Mouse (Mus musculus): Measurements from ENCODE around the gene Klf12. TPM values are rescaled to one million over a fixed set of nuclear protein-coding genes. Genes with fewer than 3 reads are reported as not detected.
A peak's percentile ranks its signal among the peaks of the same experiment; 100 is the strongest.

Gene Klf12
- polyA plus RNA-seq, 1 experiment from 2014 or later = 10.6 TPM

DNA sequence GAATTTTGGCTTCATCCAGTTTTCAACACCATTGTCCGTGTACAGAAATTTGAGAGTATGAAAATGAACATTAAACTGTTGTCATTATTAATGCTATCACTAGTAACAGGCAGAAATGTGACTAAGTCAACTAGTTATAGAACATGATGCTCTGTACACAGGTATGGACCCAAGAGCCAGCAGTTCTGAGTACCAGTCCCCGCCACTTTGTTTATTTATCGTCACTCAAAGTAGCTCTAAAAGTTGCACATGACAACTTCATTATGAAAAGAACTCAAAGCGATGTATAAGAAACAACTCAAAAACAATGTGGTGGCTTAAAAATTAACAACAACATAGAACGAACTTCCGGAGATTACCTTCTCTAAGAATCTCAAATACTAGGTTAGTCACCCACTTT lies 56.8 kb downstream of the Klf12 start:
- H3K4me3 ChIP-seq (replicated peaks) = no peak overlapping the region
- H3K9me3 ChIP-seq = no peaks in the 10 kb centered on the region
- 87% methylated on average over 6 of the region's 6 CpGs for WGBS
- no peaks in the 10 kb centered on the region for H3K36me3 ChIP-seq
- H3K4me2 ChIP-seq (replicated peaks) = no peak overlapping the region
- H3K27ac ChIP-seq = no peak overlapping the region
- no peaks in the 10 kb centered on the region for H3K27me3 ChIP-seq (replicated peaks)
- no peaks in the 10 kb centered on the region for H3K4me1 ChIP-seq (replicated peaks)
- no peak overlapping the region for H3K9ac ChIP-seq
- ATAC-seq = no peak

DNA sequence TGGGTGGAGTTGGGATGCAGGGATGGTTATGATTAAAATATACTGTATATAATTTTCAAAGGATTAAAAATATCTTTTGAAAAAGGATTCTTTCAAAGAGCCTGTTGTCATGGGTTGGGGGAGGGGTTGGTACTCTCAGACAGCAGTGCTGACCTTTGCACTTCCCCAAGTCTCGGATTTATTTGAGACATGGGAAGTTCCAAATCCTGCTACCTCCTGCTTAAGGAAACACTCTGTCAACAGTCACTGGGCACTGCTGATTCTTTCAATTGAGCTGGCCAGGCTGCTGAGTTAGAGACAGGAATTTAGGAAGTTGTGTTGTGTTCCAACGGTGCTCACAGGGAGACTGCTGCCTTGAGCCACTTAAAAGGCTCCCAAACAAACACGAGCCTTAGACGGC lies 60.3 kb downstream of the Klf12 start:
- H3K4me3 ChIP-seq (replicated peaks) = no peak overlapping the region
- no peak overlapping the region for H3K9ac ChIP-seq
- WGBS = 33% methylated on average over 4 of the region's 4 CpGs
- no peaks in the 10 kb centered on the region for H3K36me3 ChIP-seq
- H3K27ac ChIP-seq = no peak overlapping the region
- H3K4me1 ChIP-seq (replicated peaks) = no peaks in the 10 kb centered on the region
- peak; percentile 47; the same call in 1 of the 2 replicates for ATAC-seq
- no peaks in the 10 kb centered on the region for H3K9me3 ChIP-seq
- H3K4me2 ChIP-seq (replicated peaks) = no peak overlapping the region
- no peaks in the 10 kb centered on the region for H3K27me3 ChIP-seq (replicated peaks)

GRCm38 (mm10) chr14:100222260-100222659 lies 62.2 kb downstream of the Klf12 start:
- H3K36me3 ChIP-seq = no peaks in the 10 kb centered on the region
- H3K4me3 ChIP-seq (replicated peaks) = no peak overlapping the region
- H3K27ac ChIP-seq = no peak overlapping the region
- WGBS = 83% methylated on average over 4 of the region's 4 CpGs
- H3K27me3 ChIP-seq (replicated peaks) = no peaks in the 10 kb centered on the region
- no peak overlapping the region for H3K9ac ChIP-seq
- no peaks in the 10 kb centered on the region for H3K9me3 ChIP-seq
- H3K4me1 ChIP-seq (replicated peaks) = no peaks in the 10 kb centered on the region
- H3K4me2 ChIP-seq (replicated peaks) = no peak overlapping the region
- no peak for ATAC-seq

DNA sequence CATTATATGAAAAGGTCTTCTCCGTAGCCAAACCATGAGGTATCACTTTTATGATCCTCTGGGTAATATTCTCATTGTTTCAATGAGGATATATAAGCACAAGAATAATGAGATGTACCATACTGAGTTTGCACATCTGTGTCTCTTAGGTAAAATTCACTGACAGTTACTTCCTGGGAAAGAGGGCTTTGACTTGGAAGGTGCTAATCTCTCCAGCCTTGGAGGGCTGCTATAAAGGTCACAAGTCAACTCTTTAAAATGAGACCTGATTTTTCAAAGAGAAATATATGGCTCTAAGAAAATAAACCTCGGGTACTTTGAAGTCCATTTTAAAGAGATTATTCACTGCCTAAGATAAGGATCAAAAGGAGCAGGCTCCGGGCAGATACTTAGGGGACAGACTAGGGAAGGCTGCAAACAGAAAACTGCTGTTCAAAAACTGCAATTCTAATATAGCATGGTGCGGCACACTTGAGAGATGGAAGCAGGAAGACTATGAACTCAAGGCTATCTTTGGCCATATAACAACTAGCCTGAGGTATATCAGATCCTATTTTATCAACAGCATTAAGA lies 69.2 kb downstream of the Klf12 start:
- Histone ChIP-seq H3K4me1 (replicated peaks) (no peaks in the 10 kb centered on the region), H3K27ac (no peak overlapping the region), H3K9me3 (no peaks in the 10 kb centered on the region), H3K9ac (no peak overlapping the region), H3K36me3 (no peaks in the 10 kb centered on the region), H3K27me3 (replicated peaks) (no peaks in the 10 kb centered on the region), H3K4me3 (replicated peaks) (no peak overlapping the region), H3K4me2 (replicated peaks) (no peak overlapping the region)
- peak; percentile 78 for ATAC-seq
- 30% methylated on average over 4 of the region's 4 CpGs for WGBS

- Histone ChIP-seq H3K27me3 (replicated peaks) (no peaks in the 10 kb centered on the region), H3K4me3 (replicated peaks) (no peak overlapping the region), H3K27ac (no peak overlapping the region), H3K36me3 (no peaks in the 10 kb centered on the region), H3K4me2 (replicated peaks) (no peak overlapping the region), H3K9ac (no peak overlapping the region), H3K9me3 (no peaks in the 10 kb centered on the region), H3K4me1 (replicated peaks) (no peaks in the 10 kb centered on the region)
- ATAC-seq = 0 out of 2 replicates have a peak, but pooled peaks have one; percentile 37
- WGBS = 76% methylated on average over 7 of the region's 7 CpGs
Measured at GRCm38 (mm10) chr14:100213066-100213465, 71.4 kb downstream of the Klf12 start.

DNA sequence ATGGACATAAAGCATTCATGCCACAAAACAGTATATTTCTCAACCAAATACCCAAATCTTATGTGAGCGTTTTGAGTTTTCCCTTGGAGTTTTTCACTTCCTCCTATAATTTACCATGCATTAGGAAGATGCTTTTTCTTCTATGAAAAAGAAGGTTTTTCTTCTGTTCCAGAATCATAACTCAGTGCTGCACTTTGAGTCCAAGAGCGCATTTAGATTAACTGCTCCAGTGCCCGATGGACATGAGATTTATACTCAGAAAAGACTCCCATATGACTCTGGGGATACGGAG lies 72.7 kb downstream of the Klf12 start:
- Histone ChIP-seq H3K9ac (no peak overlapping the region), H3K4me1 (replicated peaks) (no peaks in the 10 kb centered on the region), H3K4me3 (replicated peaks) (no peak overlapping the region), H3K4me2 (replicated peaks) (no peak overlapping the region), H3K27ac (no peak overlapping the region), H3K9me3 (no peaks in the 10 kb centered on the region), H3K27me3 (replicated peaks) (no peaks in the 10 kb centered on the region), H3K36me3 (no peaks in the 10 kb centered on the region)
- 84% methylated on average over 4 of the region's 4 CpGs for WGBS
- no peak for ATAC-seq

- H3K27me3 ChIP-seq (replicated peaks) = no peaks in the 10 kb centered on the region
- no peak for ATAC-seq
- no peak overlapping the region for H3K27ac ChIP-seq
- no peaks in the 10 kb centered on the region for H3K9me3 ChIP-seq
- H3K4me3 ChIP-seq (replicated peaks) = no peak overlapping the region
- H3K4me2 ChIP-seq (replicated peaks) = no peak overlapping the region
- H3K36me3 ChIP-seq = no peaks in the 10 kb centered on the region
- no peaks in the 10 kb centered on the region for H3K4me1 ChIP-seq (replicated peaks)
- no peak overlapping the region for H3K9ac ChIP-seq
- WGBS = 70% methylated on average over 11 of the region's 11 CpGs
Measured at GRCm38 (mm10) chr14:100211036-100211825, 73.2 kb downstream of the Klf12 start.

DNA sequence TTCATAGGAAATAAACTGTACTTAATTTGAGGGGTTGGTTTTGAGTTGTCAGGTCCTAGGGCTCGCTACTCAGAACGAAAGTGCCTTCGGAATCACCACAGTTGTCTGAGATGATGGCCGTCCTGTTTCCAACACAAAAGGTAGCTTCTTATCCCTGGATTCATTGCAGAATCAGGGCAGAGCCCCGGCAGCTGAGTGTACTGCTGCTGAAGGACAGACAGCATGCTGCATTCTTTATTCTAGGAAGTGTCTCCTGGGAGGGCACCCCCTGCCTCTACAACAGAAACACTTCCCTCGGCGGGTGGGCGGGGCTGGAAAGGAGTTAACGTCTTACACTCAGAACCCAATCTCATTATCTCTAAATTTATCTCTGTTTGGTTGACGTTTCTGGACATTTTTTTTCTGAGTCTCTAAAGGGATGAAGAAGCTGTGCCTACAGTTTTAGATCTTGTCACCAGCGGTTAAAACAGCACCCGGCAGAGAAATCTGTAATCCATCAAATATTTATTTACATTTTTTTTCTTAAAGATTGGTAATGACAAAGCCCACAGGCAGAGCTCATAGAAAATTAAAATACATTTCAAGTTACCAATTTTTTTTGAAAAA lies 74.6 kb downstream of the Klf12 start:
- 43% methylated on average over 12 of the region's 12 CpGs for WGBS

GRCm38 (mm10) chr14:100207081-100207480 lies 77.4 kb downstream of the Klf12 start:
- H3K9ac ChIP-seq = no peak overlapping the region
- WGBS = 94% methylated on average over 3 of the region's 3 CpGs

More for the DNA sequence above, 74.6 kb downstream of the Klf12 start:
- H3K4me3 ChIP-seq (replicated peaks) = no peak overlapping the region
- H3K36me3 ChIP-seq = no peaks in the 10 kb centered on the region
- H3K27me3 ChIP-seq (replicated peaks) = no peaks in the 10 kb centered on the region
- H3K4me1 ChIP-seq (replicated peaks) = no peaks in the 10 kb centered on the region
- H3K9me3 ChIP-seq = no peaks in the 10 kb centered on the region
- no peak overlapping the region for H3K27ac ChIP-seq
- H3K9ac ChIP-seq = no peak overlapping the region
- no peak overlapping the region for H3K4me2 ChIP-seq (replicated peaks)
- no peak for ATAC-seq

DNA sequence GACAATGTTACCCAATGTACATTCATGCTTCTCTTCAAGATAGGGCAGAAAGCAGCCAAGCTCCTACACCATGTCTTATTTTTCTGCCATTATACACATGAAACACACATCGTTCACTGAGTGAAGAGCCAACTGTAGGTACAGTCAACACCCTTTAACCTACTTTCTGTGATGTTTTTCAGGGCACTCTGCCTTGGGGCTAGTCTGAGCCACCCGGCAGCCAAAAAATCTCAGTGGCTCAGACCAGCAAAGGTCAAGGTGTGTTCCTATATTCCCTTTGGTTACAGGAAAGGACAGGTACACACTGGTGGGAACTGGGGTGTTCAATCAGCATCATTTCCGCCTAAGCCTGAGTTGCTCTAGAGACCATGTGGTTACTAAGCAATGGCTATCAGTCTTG lies 78.3 kb downstream of the Klf12 start:
- Histone ChIP-seq H3K4me1 (replicated peaks) (no peaks in the 10 kb centered on the region), H3K27ac (no peak overlapping the region), H3K4me2 (replicated peaks) (no peak overlapping the region), H3K9me3 (no peaks in the 10 kb centered on the region), H3K27me3 (replicated peaks) (no peaks in the 10 kb centered on the region), H3K9ac (no peak overlapping the region), H3K4me3 (replicated peaks) (no peak overlapping the region), H3K36me3 (no peaks in the 10 kb centered on the region)
- WGBS = 98% methylated on average over 3 of the region's 3 CpGs
- no peak for ATAC-seq

More at GRCm38 (mm10) chr14:100207081-100207480, 77.4 kb downstream of the Klf12 start:
- Histone ChIP-seq H3K27me3 (replicated peaks) (no peaks in the 10 kb centered on the region), H3K36me3 (no peaks in the 10 kb centered on the region), H3K4me1 (replicated peaks) (no peaks in the 10 kb centered on the region), H3K4me2 (replicated peaks) (no peak overlapping the region), H3K9me3 (no peaks in the 10 kb centered on the region), H3K4me3 (replicated peaks) (no peak overlapping the region), H3K27ac (no peak overlapping the region)
- ATAC-seq = no peak

GRCm38 (mm10) chr14:100200058-100200688 lies 84.3 kb downstream of the Klf12 start:
- Histone ChIP-seq H3K9ac (no peak overlapping the region), H3K27me3 (replicated peaks) (no peaks in the 10 kb centered on the region), H3K27ac (no peak overlapping the region), H3K4me2 (replicated peaks) (no peak overlapping the region), H3K36me3 (no peaks in the 10 kb centered on the region), H3K9me3 (no peaks in the 10 kb centered on the region), H3K4me3 (replicated peaks) (no peak overlapping the region), H3K4me1 (replicated peaks) (no peaks in the 10 kb centered on the region)
- no peak for ATAC-seq
- 67% methylated on average over 6 of the region's 6 CpGs for WGBS

- 96% methylated on average over 4 of the region's 4 CpGs for WGBS
- no peak for ATAC-seq
- Histone ChIP-seq H3K4me3 (replicated peaks) (no peak overlapping the region), H3K27me3 (replicated peaks) (no peaks in the 10 kb centered on the region), H3K9ac (no peak overlapping the region), H3K4me2 (replicated peaks) (no peak overlapping the region), H3K27ac (no peak overlapping the region), H3K9me3 (no peaks in the 10 kb centered on the region), H3K4me1 (replicated peaks) (no peaks in the 10 kb centered on the region), H3K36me3 (no peaks in the 10 kb centered on the region)
Measured at GRCm38 (mm10) chr14:100198636-100199035, 85.8 kb downstream of the Klf12 start.

Measured in intestine, embryonic 15.5 days (tissue).